Mouse (Mus musculus) heart, postnatal 0 days (tissue): ENCODE results near the gene Upk1a.

Experiments used
- CTCF ChIP-seq: IDR thresholded peaks from 2 replicates; pipeline ENCODE4 v1.5.1; 2016; ENCODE audit warnings: antibody characterized with exemption, control low read depth, low read depth
- EP300 ChIP-seq: IDR thresholded peaks from 2 replicates; pipeline ENCODE4 v1.6.1; 2016; ENCODE audit warnings: antibody characterized with exemption, low read depth

DNA sequence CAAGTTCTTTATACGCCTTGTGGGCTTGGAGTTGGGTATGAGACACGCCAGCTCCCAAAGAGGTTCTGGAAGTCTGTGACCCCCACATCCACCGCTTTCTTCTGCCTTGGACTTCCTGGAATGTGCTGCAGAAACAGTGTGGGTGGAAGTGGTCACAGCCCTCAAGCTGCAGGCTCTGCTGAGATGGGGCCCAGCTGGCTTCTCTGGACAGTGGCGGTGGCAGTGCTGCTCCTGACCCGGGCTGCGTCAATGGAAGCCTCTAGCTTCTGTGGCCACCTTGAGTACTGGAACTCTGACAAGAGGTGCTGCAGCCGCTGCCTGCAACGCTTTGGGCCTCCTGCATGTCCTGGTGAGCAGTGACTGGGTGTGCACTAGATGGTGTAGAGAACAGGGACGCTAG is 46.6 kb downstream of the Upk1a start:
- TF ChIP-seq CTCF (no peak), EP300 (no peak)
